Mouse (Mus musculus): ENCODE data around the gene Prim2.

- no peak for TF ChIP-seq CTCF (IDR thresholded peaks at IDR 0.05)
- no peak for TF ChIP-seq POLR2A (IDR thresholded peaks at IDR 0.05; ENCODE audit: insufficient read depth, low read depth, low read length)
- no peak for TF ChIP-seq EP300 (IDR thresholded peaks at IDR 0.05; ENCODE audit: insufficient read depth, low read depth, low read length)
Observed at GRCm38 (mm10) chr1:33488372-33488771, 181.2 kb downstream of the Prim2 start.

Data from heart, adult 2 months (tissue).